Mouse (Mus musculus) lung, postnatal 0 days (tissue): Measurements from ENCODE around the gene Sfxn4. TPM values are rescaled to one million over a fixed set of nuclear protein-coding genes. Genes with fewer than 3 reads are reported as not detected.
"Not testable (repeated sequence)": the region's sequence is repeated elsewhere in the genome, so short reads cannot be mapped to it uniquely, and the experiment has no call there.

ENCODE experiments used
- ATAC-seq: fragments of 200-750 bp; cut with Nextera tagmentation; 2 replicates; pipeline ENCODE4 v1.8.0; 2017; ENCODE audit warnings: moderate library complexity
- DNase-seq: peaks from one replicate; pipeline ENCODE4 v3.0.0-alpha.2; 2016; ENCODE audit warnings: low spot score
- H3K27ac ChIP-seq: fragments of 300-500 bp; sonication (generic); 2 replicates; pipeline ENCODE4 v1.5.1; 2014; ENCODE audit warnings: antibody characterized with exemption, mild to moderate bottlenecking, low read length, mixed read lengths
- H3K27me3 ChIP-seq: fragments of 300-500 bp; sonication (generic); replicated peaks from 2 replicates; pipeline ENCODE4 v1.6.1; 2014; ENCODE audit warnings: low read length, mixed read lengths; ENCODE audit not compliant: insufficient read depth
- H3K36me3 ChIP-seq: fragments of 300-500 bp; sonication (generic); 2 replicates; pipeline ENCODE4 v1.6.1; 2014; ENCODE audit warnings: low read length, mixed read lengths; ENCODE audit not compliant: insufficient read depth
- H3K4me1 ChIP-seq: fragments of 300-500 bp; sonication (generic); 2 replicates; pipeline ENCODE4 v1.6.1; 2014; ENCODE audit warnings: antibody characterized with exemption, low read depth, low read length, mixed read lengths; ENCODE audit not compliant: insufficient read depth
- H3K4me2 ChIP-seq: fragments of 300-500 bp; sonication (generic); replicated peaks from 2 replicates; pipeline ENCODE4 v1.6.1; 2014; ENCODE audit warnings: low read depth, mild to moderate bottlenecking, low read length, moderate library complexity, mixed read lengths
- H3K4me3 ChIP-seq: fragments of 300-500 bp; sonication (generic); 2 replicates; pipeline ENCODE4 v1.5.1; 2014; ENCODE audit warnings: low read depth, low read length
- H3K9ac ChIP-seq: fragments of 300-500 bp; sonication (generic); replicated peaks from 2 replicates; pipeline ENCODE4 v1.6.1; 2014; ENCODE audit warnings: low read depth, mild to moderate bottlenecking
- H3K9me3 ChIP-seq: fragments of 300-500 bp; sonication (generic); 2 replicates; pipeline ENCODE4 v1.6.1; 2016; ENCODE audit warnings: low read length, mixed read lengths
- CTCF ChIP-seq: IDR thresholded peaks from 2 replicates; pipeline ENCODE4 v1.5.1; 2016; ENCODE audit warnings: antibody characterized with exemption, mild to moderate bottlenecking
- EP300 ChIP-seq: IDR thresholded peaks from 2 replicates; pipeline ENCODE4 v1.6.1; 2016; ENCODE audit warnings: antibody characterized with exemption, mild to moderate bottlenecking, control low read depth
- WGBS: fragments of 180-500 bp; shearing (Covaris S2); extraction: QIAGEN DNeasy Blood & Tissue Kit; methylation state at CpG from one replicate; pipeline ENCODE4 v1.1.7; 2014; 5-methylcytosine and 5-hydroxymethylcytosine counted together
- polyA plus RNA-seq: library from polyadenylated mRNA; unstranded; fragments of >200 nt; fragmentation: Nextera tagmentation; extraction: Ambion mirVana; gene quantifications from 2 replicates; pipeline ENCODE4 v1.2.1, GENCODE M21; 2015

Sfxn4 gene
- polyA plus RNA-seq, 1 experiment from 2014 or later: 3.7 TPM

DNA sequence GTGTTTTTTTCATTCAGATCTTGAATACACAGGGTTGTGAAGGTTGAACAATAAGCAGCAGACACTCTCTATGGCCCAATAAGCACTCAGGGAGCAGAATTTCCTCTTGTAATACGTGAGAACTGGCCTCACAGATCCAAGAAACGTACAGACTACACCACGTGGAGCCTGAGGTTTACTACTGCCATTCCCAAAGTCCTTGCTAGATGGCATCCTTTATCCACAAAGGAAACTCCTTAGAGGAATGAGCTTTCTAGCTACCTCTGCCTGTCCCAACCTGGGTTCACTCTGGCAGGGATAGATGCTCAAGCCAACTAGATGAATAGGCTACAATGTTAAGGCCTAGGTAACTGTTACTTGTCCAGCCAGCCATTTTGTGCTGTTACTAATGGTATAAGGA is 21.9 kb upstream of the Sfxn4 start:
- Histone ChIP-seq H3K36me3 (no peaks in the 10 kb centered on the region), H3K4me3 (no peak overlapping the region), H3K27me3 (no peaks in the 10 kb centered on the region), H3K27ac (no peak overlapping the region), H3K9ac (no peak overlapping the region), H3K4me2 (no peak overlapping the region), H3K9me3 (no peaks in the 10 kb centered on the region), H3K4me1 (no peaks in the 10 kb centered on the region)
- no peak for TF ChIP-seq EP300
- TF ChIP-seq CTCF: peak; percentile 81
- ATAC-seq (peak; percentile 84), DNase-seq (peak; percentile 77)
- 3% methylated on average over 3 of the region's 3 CpGs for WGBS

GRCm38 (mm10) chr19:60874064-60874694 is 12.9 kb upstream of the Sfxn4 start, which contains the start of gene Prdx3:
TSS of gene Prdx3 (minus strand) at chr19:60874556.
- peak within 1 kb of the TSS; percentile 67 for H3K4me2 ChIP-seq
- no peaks in the 10 kb centered on the region for H3K27me3 ChIP-seq
- H3K27ac ChIP-seq: peak within 1 kb of the TSS; percentile 90
- peaks cover 5% of the 10 kb centered on the region; the same call in 1 of the 2 replicates for H3K36me3 ChIP-seq
- DNase-seq (peak; percentile 98), ATAC-seq (peak; percentile 99)
- H3K9me3 ChIP-seq: no peaks in the 10 kb centered on the region
- peaks cover 4% of the 10 kb centered on the region; the same call in 1 of the 2 replicates for H3K4me1 ChIP-seq
- TF ChIP-seq CTCF (peak; percentile 59), EP300 (no peak)
- peak within 1 kb of the TSS; percentile 59 for H3K4me3 ChIP-seq
- under 1% methylated on average over 28 of the region's 28 CpGs for WGBS
- H3K9ac ChIP-seq: peak within 1 kb of the TSS; percentile 47

- peak overlapping the region; percentile 67 for H3K4me2 ChIP-seq
- DNase-seq (peak; percentile 42), ATAC-seq (peak; percentile 3; the same call in 1 of the 2 replicates)
- WGBS: 3% methylated on average over 4 of the region's 4 CpGs
- peaks cover 4% of the 10 kb centered on the region; the same call in 1 of the 2 replicates for H3K4me1 ChIP-seq
- H3K9ac ChIP-seq: no peak overlapping the region
- H3K36me3 ChIP-seq: peaks cover 5% of the 10 kb centered on the region; the same call in 1 of the 2 replicates
- H3K9me3 ChIP-seq: no peaks in the 10 kb centered on the region
- TF ChIP-seq EP300: no peak
- TF ChIP-seq CTCF: no peak
- H3K27ac ChIP-seq: peak overlapping the region; percentile 90
- H3K27me3 ChIP-seq: no peaks in the 10 kb centered on the region
- H3K4me3 ChIP-seq: peak overlapping the region; percentile 59
Measured at GRCm38 (mm10) chr19:60873501-60873900, 12.2 kb upstream of the Sfxn4 start.

DNA sequence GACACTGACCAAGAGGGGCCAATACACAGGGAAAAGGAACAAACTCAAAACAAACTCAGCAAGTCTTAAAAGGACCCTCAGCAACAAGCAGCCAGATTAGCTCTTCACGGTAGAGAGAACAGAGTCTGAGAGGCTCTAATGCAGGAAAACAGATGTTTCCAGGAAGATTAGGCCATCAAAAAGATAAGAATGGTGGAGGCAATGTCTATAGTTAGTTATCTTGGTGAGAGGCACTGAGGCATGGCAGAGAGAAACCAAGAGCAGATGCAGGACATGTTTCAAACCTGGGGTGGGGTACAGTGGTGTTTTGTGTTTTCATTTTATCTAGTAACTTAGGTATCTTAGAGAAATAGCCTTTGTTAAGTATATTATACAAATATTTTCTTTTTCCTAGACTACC is 11.0 kb upstream of the Sfxn4 start:
- peaks cover 4% of the 10 kb centered on the region; the same call in 1 of the 2 replicates for H3K4me1 ChIP-seq
- no peak overlapping the region for H3K9ac ChIP-seq
- no peaks in the 10 kb centered on the region for H3K27me3 ChIP-seq
- ATAC-seq: no peak
- H3K4me3 ChIP-seq: no peak overlapping the region
- no peaks in the 10 kb centered on the region for H3K9me3 ChIP-seq
- peak overlapping the region; percentile 20; the same call in 1 of the 2 replicates for H3K27ac ChIP-seq
- no peak overlapping the region for H3K4me2 ChIP-seq
- peaks cover 10% of the 10 kb centered on the region; the same call in 1 of the 2 replicates for H3K36me3 ChIP-seq
- no peak for TF ChIP-seq EP300
- no peak for TF ChIP-seq CTCF
- WGBS: 14% methylated on average over 1 of the region's 1 CpGs
- DNase-seq: no peak

DNA sequence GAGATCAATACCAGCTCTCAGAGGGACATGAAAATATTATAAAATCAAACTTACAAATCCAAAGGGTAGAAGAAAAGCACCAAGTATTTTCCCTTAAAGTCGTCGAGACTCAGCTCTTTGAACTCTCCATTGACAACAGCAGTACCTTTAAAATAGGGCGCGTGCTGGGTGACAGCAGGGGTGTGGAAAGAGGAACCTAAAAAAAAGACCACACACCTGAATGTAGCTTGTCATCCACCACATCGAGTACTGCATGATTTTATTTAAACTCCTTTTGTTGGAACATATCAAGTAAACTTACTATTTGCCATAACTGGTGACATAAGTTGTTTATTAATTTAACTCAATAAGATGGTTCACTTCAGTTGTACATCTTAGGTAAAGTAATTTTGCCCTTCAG is 10.1 kb upstream of the Sfxn4 start:
- H3K9me3 ChIP-seq: no peaks in the 10 kb centered on the region
- H3K4me2 ChIP-seq: no peak overlapping the region
- peaks cover 11% of the 10 kb centered on the region; the same call in 1 of the 2 replicates for H3K36me3 ChIP-seq
- no peak overlapping the region for H3K9ac ChIP-seq
- no peak for TF ChIP-seq EP300
- DNase-seq: no peak
- H3K27ac ChIP-seq: no peak overlapping the region
- peaks cover 4% of the 10 kb centered on the region; the same call in 1 of the 2 replicates for H3K4me1 ChIP-seq
- WGBS: 87% methylated on average over 5 of the region's 5 CpGs
- no peak for ATAC-seq
- H3K27me3 ChIP-seq: no peaks in the 10 kb centered on the region
- no peak overlapping the region for H3K4me3 ChIP-seq

GRCm38 (mm10) chr19:60870489-60870888 is 9.2 kb upstream of the Sfxn4 start:
- no peak overlapping the region for H3K9ac ChIP-seq
- H3K4me2 ChIP-seq: no peak overlapping the region
- H3K4me1 ChIP-seq: peaks cover 4% of the 10 kb centered on the region; the same call in 1 of the 2 replicates
- H3K4me3 ChIP-seq: no peak overlapping the region
- DNase-seq (no peak), ATAC-seq (no peak)
- peaks cover 11% of the 10 kb centered on the region; the same call in 1 of the 2 replicates for H3K36me3 ChIP-seq
- no peaks in the 10 kb centered on the region for H3K9me3 ChIP-seq
- no peaks in the 10 kb centered on the region for H3K27me3 ChIP-seq
- H3K27ac ChIP-seq: no peak overlapping the region
- TF ChIP-seq CTCF: peak; percentile 41
- no peak for TF ChIP-seq EP300
- WGBS: 81% methylated on average over 1 of the region's 1 CpGs

DNA sequence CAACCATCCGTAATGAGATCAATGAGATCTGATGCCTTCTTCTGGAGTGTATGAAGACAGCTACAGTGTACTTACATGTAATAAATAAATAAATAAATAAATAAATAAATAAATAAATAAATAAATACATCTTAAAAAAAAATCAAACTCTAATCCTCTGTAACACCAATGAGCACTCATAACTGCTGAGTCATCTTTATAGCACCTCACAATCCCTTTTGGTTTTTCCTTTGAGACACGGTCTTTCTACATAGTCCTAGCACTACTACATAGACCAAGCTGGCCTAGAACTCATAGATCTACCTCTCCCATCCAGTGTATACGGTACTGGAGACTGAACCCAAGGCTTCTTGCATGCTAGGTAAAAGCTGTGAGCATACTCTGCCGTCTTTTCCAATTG is 4.9 kb upstream of the Sfxn4 start:
- H3K9ac ChIP-seq, H3K9me3 ChIP-seq, H3K27me3 ChIP-seq, ATAC-seq, H3K4me1 ChIP-seq, H3K27ac ChIP-seq, H3K4me2 ChIP-seq, DNase-seq, H3K4me3 ChIP-seq: not testable (repeated sequence)
- 97% methylated on average over 4 of the region's 4 CpGs for WGBS
- 0 out of 2 replicates have a peak, but pooled peaks cover 10% of the 10 kb centered on the region for H3K36me3 ChIP-seq
